Mouse (Mus musculus) urinary bladder, adult 18-20 months (tissue): ENCODE measurements around the gene Wfdc13.

Source experiments
- DNase-seq, 2 experiments: peaks; one replicate each; pipeline ENCODE4 v3.0.0; 2022; ENCODE audit warnings: low spot score in 2 of 2, mixed read lengths in 2 of 2

Wfdc13 gene

GRCm38 (mm10) chr2:164684807-164685206, at the start of gene Wfdc13:
Wfdc13 (plus strand) TSS chr2:164685107.
- DNase-seq, result no peak

DNA sequence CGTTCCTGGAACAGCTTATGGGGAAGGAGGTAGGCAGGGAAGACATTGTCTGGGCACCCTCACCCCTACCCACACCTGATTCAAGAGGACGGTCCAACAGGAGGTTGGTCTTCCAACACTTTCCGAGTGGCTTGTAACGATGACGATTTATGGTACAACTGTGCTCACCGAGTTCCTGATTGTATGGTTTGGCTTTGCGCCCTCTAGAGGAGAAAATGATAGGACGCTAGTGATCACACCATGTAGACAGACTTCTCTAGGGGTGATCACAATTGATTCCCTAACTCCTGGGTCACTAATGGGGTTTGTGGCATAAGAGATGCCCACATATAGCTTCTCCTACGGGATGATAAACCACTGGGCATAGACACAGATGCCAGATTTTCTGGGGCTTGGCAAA, 49.6 kb upstream of the Wfdc13 start:
- DNase-seq, result no peak

DNA sequence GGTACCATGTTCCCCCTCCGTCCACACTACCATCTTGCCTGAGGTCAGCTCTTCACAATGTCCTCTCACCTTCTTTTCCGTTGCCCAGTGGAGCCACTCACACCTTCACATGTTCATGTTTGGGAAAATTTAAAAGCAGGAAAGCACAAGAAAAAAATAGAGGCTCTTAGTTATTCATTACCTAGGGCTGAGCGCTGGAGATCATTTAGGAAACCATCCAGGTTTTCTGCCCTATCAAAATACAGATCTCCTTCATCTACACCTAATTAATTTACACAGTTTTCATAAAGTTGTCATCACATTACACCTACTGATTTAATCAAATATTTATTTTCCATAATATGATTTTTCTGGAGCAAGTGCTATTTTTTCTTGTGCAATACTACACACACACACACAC, 46.2 kb upstream of the Wfdc13 start, which contains the start of gene Wfdc16:
TSS of gene Wfdc16 (minus strand) at position 101 of the 400 bp plus-strand sequence.
- DNase-seq, result no peak

DNA sequence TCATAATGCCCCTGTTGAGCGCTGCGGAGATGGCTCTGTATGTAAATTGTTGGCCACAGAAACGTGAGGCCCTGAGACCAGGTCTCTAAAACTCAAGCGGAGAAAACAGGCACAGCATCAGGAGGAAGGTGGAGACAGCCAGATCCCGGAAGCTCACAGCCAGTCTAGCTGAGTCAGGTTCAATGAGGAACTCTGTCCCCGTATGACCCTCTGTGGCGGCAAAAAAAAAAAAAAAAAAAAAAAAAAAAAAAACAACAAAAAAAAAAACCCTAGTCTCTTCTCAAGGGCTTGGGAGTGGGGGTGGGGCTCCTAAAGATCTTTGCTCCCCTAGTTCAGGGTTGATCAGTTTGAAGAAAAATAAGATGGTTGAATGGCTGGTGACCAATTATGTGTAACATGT, 43.8 kb upstream of the Wfdc13 start:
- no peak for DNase-seq

DNA sequence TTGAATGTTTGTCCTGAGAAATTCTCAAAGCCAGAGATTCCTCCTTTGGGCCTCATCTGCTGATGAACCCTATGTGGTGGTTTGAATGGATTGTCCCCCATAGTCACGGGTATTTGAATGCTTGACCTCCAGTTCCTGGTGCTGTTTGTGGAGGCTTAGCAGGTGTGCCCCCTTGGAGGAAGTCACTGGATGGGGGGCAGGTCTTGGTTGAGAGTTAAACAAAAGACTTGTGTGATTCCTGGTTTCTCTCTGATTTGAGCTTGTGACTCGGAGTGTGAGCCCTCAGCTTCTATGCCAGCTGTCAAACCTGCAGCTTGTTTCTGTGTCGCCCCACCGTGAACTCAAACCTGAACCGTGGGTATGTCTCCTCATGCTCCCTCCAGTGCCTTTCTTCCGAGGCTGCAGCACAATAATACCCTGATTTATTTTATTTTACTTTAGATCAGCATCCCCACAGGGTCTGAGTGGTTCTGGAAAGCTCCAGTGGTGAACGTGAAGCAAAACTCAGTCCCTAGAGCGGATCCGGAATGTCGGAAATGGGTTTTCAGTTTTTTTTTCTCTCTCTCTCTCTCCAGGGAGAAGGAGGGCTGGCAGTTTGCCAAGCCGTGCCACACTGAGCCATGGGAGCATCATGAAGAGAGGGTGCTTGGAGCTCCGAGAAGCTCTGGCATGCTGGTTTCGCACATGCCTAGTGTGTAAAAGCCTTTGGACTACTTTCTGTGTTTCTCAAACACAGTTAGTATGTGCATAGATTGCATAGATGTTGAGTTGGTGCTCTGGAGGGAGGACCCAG, 42.8 kb upstream of the Wfdc13 start:
- DNase-seq, result no peak

- peak in 1 of 2 experiments; percentile 27 for DNase-seq
These were observed 29.0 kb upstream of the Wfdc13 start, which contains the start of gene Wfdc10 for GRCm38 (mm10) chr2:164655858-164656257. Wfdc10 (plus strand) TSS chr2:164656046.

- no peak for DNase-seq
These were observed 28.4 kb upstream of the Wfdc13 start, which contains the start of gene Wfdc9 for GRCm38 (mm10) chr2:164656483-164656882. Wfdc9 (minus strand) TSS chr2:164656583.

GRCm38 (mm10) chr2:164664851-164665250, 20.1 kb upstream of the Wfdc13 start:
- no peak for DNase-seq

DNA sequence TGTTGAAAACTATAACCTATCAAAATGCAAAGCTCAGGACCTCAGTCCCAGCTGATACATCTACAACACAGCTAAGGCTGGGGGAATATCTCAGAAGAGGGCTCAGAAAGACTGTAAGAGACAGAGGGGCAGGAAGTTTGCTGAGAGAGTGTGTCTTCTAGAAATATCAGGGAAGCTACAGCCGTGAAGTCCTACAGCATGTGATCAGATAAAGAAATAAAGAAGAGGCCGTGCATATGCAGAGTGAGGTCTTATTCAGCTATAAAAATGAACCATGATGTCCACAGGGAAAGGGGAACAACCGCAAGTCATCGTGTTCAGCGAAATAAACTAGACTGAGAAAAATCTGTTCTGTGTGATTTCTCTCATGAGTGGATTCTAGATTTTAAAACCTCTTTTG, 14.6 kb upstream of the Wfdc13 start:
- no peak for DNase-seq

- DNase-seq, result no peak
These were observed 14.0 kb upstream of the Wfdc13 start for GRCm38 (mm10) chr2:164670938-164671337.

GRCm38 (mm10) chr2:164673987-164674386, 10.9 kb upstream of the Wfdc13 start, which contains the start of gene Wfdc11:
Wfdc11 (minus strand) TSS chr2:164674087.
- DNase-seq, result peak in 1 of 2 experiments; percentile 15

DNA sequence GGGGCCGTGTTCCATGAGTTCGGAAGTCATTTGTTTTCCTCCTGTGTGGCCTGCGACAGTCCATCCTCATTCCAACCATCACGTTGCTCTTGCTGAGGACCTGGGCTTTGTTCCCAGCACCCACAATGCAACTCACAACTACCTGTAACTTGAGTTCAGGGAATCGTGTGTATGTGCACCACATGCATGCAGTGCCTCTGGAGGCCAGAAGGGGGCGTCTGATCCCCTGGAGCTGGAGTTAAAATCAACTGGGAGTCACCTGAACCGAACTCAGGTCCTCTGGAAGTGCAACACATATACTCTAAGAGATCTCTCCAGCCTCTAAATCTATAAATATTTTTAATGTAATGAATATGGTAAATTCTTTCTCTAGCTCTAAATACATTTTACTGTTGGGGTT, 8.8 kb upstream of the Wfdc13 start:
- no peak for DNase-seq

GRCm38 (mm10) chr2:164676916-164677685, 7.8 kb upstream of the Wfdc13 start:
- no peak for DNase-seq

DNA sequence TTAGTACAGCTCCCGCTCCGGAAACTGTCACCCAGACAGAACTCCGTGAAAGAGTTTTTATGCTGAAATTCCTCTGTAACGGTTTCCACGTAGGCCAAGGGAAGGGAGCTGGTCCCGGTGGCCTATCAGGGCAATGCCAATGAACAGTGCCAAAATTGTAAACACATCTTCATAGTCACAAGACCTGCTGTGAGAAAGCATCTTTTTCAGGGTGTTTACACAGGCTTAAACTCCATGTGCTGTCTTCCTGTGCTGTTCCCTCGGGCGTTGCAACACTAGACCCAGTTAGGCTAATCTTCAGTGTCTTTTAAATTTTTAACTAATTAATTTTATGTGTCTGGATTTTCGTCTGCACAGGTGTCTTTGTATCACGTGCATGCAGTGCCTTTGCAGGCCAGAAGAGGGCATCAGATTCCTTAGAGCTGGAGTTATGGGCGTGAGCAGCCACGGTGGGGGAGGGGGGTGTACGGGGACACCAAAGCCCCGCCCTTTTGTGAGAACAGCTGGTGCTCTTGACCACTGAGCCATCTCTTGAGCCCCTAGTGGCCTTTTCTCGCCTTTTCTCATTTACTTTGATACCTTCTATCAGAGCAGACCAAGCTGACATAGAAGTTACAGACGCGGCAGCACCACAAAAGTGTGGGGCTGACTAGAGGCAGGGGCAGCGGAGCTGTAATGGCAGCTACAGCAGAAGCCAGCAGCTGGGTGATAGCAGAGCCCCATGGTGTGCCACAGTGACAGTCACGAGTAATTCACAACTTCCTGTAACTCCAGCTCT, 5.9 kb upstream of the Wfdc13 start:
- peak; percentile 36 to 45 for DNase-seq

DNA sequence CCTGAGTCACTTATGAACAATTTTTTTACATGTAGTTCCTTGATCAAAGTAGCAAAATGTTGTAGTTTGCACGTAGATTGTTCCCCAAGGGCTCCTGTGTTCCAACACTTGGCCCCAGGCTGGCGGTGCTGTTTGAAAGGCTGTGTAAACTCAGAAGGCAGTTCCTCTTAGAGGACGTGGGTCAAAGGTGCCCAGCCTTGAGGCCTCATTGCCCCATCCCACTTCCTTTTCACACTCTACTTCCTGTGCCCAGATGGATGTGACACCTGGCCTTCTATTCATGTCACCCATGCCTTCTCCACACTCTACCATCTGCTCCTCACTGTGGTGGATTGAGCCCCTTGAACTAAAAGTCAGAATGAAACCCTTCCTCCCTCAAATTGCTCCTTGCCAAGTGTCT, 5.0 kb upstream of the Wfdc13 start:
- DNase-seq, result no peak

DNA sequence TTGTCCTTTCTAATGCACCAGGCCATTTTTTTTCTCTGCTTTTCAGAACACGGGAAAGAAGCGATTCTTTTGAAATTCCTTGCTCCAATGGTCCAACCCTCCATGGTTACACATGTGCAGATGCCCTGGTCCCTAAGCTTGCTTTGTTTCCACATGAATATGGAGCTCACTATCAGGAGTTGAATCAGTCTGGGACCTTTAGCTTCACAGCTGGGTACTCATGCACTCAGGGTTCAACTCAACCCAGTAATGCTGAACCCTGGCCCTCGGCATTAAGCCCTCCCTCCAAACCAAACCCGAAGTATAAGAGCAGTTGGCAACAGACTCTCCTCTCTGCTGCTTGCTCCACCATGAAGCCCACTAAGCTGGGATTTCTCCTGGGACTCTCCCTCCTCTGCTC, 13.3 kb downstream of the Wfdc13 start, which contains the start of gene Spint4:
TSS of gene Spint4 (plus strand) at position 301 of the 400 bp plus-strand sequence.
- no peak for DNase-seq

DNA sequence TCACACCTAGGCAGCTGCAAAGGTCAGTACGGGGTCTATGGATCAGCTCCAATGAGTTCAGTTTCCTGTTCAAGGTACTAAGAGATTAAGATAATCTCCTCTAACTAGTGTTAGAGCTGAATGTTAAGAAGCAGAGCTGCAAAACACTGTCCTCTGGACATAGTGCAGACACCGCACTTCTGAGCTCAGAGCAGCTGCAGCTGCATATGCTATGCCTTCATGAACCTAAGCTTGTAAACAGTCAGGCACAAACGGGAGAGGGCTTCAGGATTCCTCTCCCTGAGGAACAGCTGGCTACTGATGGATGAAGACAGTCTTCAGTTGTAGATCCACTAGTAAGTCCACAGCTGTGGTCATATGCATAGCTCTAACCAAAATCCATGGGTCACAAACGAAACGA, 16.1 kb downstream of the Wfdc13 start:
- DNase-seq, result no peak

GRCm38 (mm10) chr2:164701761-164702160, 16.9 kb downstream of the Wfdc13 start:
- DNase-seq, result no peak

- DNase-seq, result no peak
These were observed 19.3 kb downstream of the Wfdc13 start for GRCm38 (mm10) chr2:164704235-164704634.

- no peak for DNase-seq
These were observed 20.4 kb downstream of the Wfdc13 start for GRCm38 (mm10) chr2:164705328-164705727.

- no peak for DNase-seq
These were observed 21.1 kb downstream of the Wfdc13 start for GRCm38 (mm10) chr2:164705991-164706390.

DNA sequence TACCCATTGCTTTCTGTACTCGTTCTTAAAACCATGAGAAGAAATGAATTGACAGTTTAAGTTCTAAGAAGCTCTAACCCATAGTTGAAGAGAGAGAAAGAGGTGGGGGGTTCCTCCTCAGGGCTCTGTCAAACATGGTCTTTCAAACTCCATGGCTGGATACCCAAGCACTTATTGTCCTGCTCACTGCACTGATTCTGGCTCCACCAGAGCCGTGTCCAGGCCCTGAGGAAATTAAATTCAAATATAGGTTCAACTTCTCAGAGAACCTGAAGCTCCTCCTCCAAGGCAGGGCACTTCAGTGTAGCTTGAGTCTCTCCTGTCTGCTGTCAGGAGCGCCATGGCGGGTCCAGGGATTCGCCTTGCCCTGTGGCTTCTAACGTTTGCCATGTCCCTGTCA, 30.1 kb downstream of the Wfdc13 start, which contains the start of gene Spint5:
TSS of gene Spint5 (plus strand) at position 301 of the 400 bp plus-strand sequence.
- no peak for DNase-seq
